Mouse (Mus musculus): ENCODE measurements around the gene Ttll12.

The Ttll12 gene

GRCm38 (mm10) chr15:83550137-83550536, 44.8 kb downstream of the Ttll12 start:
- CTCF ChIA-PET = interaction anchor here in 1 of 4 experiments (0.6 kb wide), 1 partner anchor 157 kb away, joined by 3 read pairs; no protein-coding TSS in a partner anchor
- POLR2A ChIA-PET = interaction anchor here in 1 of 4 experiments (0.5 to 1.3 kb wide), 2 partner anchors 15 to 24 kb away, joined by 3 to 4 read pairs; no protein-coding TSS in a partner anchor

- ChIA-PET CTCF (interaction anchor here in 3 of 4 experiments (0.7 to 1.1 kb wide), 3 partner anchors 8 to 215 kb away, joined by 3 read pairs; no protein-coding TSS in a partner anchor), POLR2A (interaction anchor here in 2 of 4 experiments (0.6 to 2.7 kb wide), 8 partner anchors 9 to 44 kb away, joined by 3 to 12 read pairs (median 4); no protein-coding TSS in a partner anchor)
Measured at GRCm38 (mm10) chr15:83547144-83547543, 47.8 kb downstream of the Ttll12 start.

GRCm38 (mm10) chr15:83546029-83546428, 48.9 kb downstream of the Ttll12 start:
- POLR2A ChIA-PET = interaction anchor here in 3 of 4 experiments (0.5 to 4.3 kb wide), 18 partner anchors 9 to 986 kb away, joined by 3 to 21 read pairs (median 3); no protein-coding TSS in a partner anchor
- CTCF ChIA-PET = interaction anchor here in 2 of 4 experiments (0.7 to 1.1 kb wide), 3 partner anchors 33 to 214 kb away, joined by 3 read pairs; no protein-coding TSS in a partner anchor

- POLR2A ChIA-PET = interaction anchor here in 3 of 4 experiments (0.6 to 3.9 kb wide), 6 partner anchors 9 to 533 kb away, joined by 3 to 22 read pairs (median 4); no protein-coding TSS in a partner anchor
Measured at GRCm38 (mm10) chr15:83541647-83542287, 53.2 kb downstream of the Ttll12 start.

GRCm38 (mm10) chr15:83539905-83540304, 55.1 kb downstream of the Ttll12 start:
- ChIA-PET CTCF (interaction anchor here in 1 of 4 experiments (0.7 kb wide), 1 partner anchor 42 kb away, joined by 3 read pairs; no protein-coding TSS in a partner anchor), POLR2A (interaction anchor here in 3 of 4 experiments (0.6 to 3.9 kb wide), 3 partner anchors 15 to 92 kb away, joined by 3 to 22 read pairs (median 18); no protein-coding TSS in a partner anchor)

More at GRCm38 (mm10) chr15:83541647-83542287, 53.2 kb downstream of the Ttll12 start:
- CTCF ChIA-PET = interaction anchor here in 2 of 4 experiments (0.6 kb wide), 2 partner anchors 315 to 556 kb away, joined by 3 read pairs; no protein-coding TSS in a partner anchor

GRCm38 (mm10) chr15:83538855-83539254, 56.1 kb downstream of the Ttll12 start:
- ChIA-PET CTCF (interaction anchor here in 1 of 4 experiments (1.0 kb wide), 1 partner anchor 9 kb away, joined by 3 read pairs; no protein-coding TSS in a partner anchor), POLR2A (interaction anchor here in 2 of 4 experiments (3.2 to 3.9 kb wide), 2 partner anchors 17 kb away, joined by 18 to 22 read pairs; no protein-coding TSS in a partner anchor)

GRCm38 (mm10) chr15:83535890-83536231, 59.1 kb downstream of the Ttll12 start:
- POLR2A ChIA-PET = interaction anchor here in 3 of 4 experiments (0.5 to 3.5 kb wide), 23 partner anchors 8 to 427 kb away, joined by 3 to 21 read pairs (median 4); partner anchors contain the start of genes Bik (in 2 of the 3), Poldip3 (in 2 of the 3), Scube1 (in 1 of the 3) and Ttll12 (in 1 of the 3)
- CTCF ChIA-PET = interaction anchor here in 3 of 4 experiments (0.6 to 1.6 kb wide), 10 partner anchors 12 to 357 kb away, joined by 3 to 5 read pairs (median 3); no protein-coding TSS in a partner anchor

GRCm38 (mm10) chr15:83534960-83535889, 59.7 kb downstream of the Ttll12 start:
- ChIA-PET CTCF (interaction anchor here (0.6 to 1.6 kb wide), 11 partner anchors 11 to 540 kb away, joined by 3 to 5 read pairs (median 3); no protein-coding TSS in a partner anchor), POLR2A (interaction anchor here in 3 of 4 experiments (0.5 to 3.5 kb wide), 30 partner anchors 8 to 426 kb away, joined by 3 to 21 read pairs (median 4); partner anchors contain the start of genes Poldip3 (in 3 of the 3), Bik (in 2 of the 3), Scube1 (in 1 of the 3) and Ttll12 (in 1 of the 3))

GRCm38 (mm10) chr15:83532606-83533005, 62.4 kb downstream of the Ttll12 start:
- POLR2A ChIA-PET = interaction anchor here in 2 of 4 experiments (1.2 to 3.5 kb wide), 4 partner anchors 12 to 383 kb away, joined by 3 to 21 read pairs (median 6); partner anchors contain the start of gene Poldip3 (in 1 of the 2)

GRCm38 (mm10) chr15:83531961-83532469, 62.9 kb downstream of the Ttll12 start:
- CTCF ChIA-PET = interaction anchor here in 2 of 4 experiments (0.6 to 1.2 kb wide), 3 partner anchors 75 to 1468 kb away, joined by 3 read pairs; no protein-coding TSS in a partner anchor
- POLR2A ChIA-PET = no interaction called here

More at GRCm38 (mm10) chr15:83532606-83533005, 62.4 kb downstream of the Ttll12 start:
- CTCF ChIA-PET = interaction anchor here in 1 of 4 experiments (1.5 kb wide), 1 partner anchor 32 kb away, joined by 3 read pairs; no protein-coding TSS in a partner anchor

GRCm38 (mm10) chr15:83530688-83531087, 64.3 kb downstream of the Ttll12 start:
- ChIA-PET POLR2A (interaction anchor here in 2 of 4 experiments (0.6 to 4.0 kb wide), 4 partner anchors 15 to 279 kb away, joined by 3 to 10 read pairs (median 3); partner anchors contain the start of gene A4galt (in 1 of the 2)), CTCF (interaction anchor here in 3 of 4 experiments (0.6 to 1.2 kb wide), 7 partner anchors 11 to 1640 kb away, joined by 3 to 13 read pairs (median 3); no protein-coding TSS in a partner anchor)

GRCm38 (mm10) chr15:83530233-83530632, 64.7 kb downstream of the Ttll12 start:
- ChIA-PET POLR2A (interaction anchor here in 3 of 4 experiments (0.6 to 4.0 kb wide), 7 partner anchors 16 to 380 kb away, joined by 3 to 10 read pairs (median 3); partner anchors contain the start of gene A4galt (in 1 of the 3)), CTCF (interaction anchor here in 3 of 4 experiments (0.5 to 1.2 kb wide), 7 partner anchors 21 to 1331 kb away, joined by 3 to 13 read pairs (median 3); no protein-coding TSS in a partner anchor)

GRCm38 (mm10) chr15:83529765-83530164, 65.2 kb downstream of the Ttll12 start:
- ChIA-PET POLR2A (interaction anchor here in 3 of 4 experiments (0.5 to 4.0 kb wide), 12 partner anchors 16 to 380 kb away, joined by 3 to 10 read pairs (median 3); partner anchors contain the start of gene A4galt (in 1 of the 3)), CTCF (interaction anchor here in 3 of 4 experiments (0.5 to 1.2 kb wide), 7 partner anchors 20 to 1330 kb away, joined by 3 to 13 read pairs (median 3); no protein-coding TSS in a partner anchor)

- CTCF ChIA-PET = interaction anchor here in 1 of 4 experiments (0.6 kb wide), 1 partner anchor 13 kb away, joined by 7 read pairs; no protein-coding TSS in a partner anchor
- POLR2A ChIA-PET = interaction anchor here in 2 of 4 experiments (0.6 to 4.0 kb wide), 8 partner anchors 17 to 1328 kb away, joined by 3 to 10 read pairs (median 4); partner anchors contain the start of gene Poldip3 (in 1 of the 2)
Measured at GRCm38 (mm10) chr15:83528892-83529291, 66.1 kb downstream of the Ttll12 start.

GRCm38 (mm10) chr15:83527747-83528146, 67.2 kb downstream of the Ttll12 start:
- POLR2A ChIA-PET = interaction anchor here in 3 of 4 experiments (0.6 to 4.0 kb wide), 11 partner anchors 10 to 378 kb away, joined by 3 to 10 read pairs (median 4); partner anchors contain the start of gene Poldip3 (in 2 of the 3)
- CTCF ChIA-PET = interaction anchor here in 3 of 4 experiments (0.6 to 1.6 kb wide), 3 partner anchors 15 to 1078 kb away, joined by 3 to 5 read pairs (median 5); no protein-coding TSS in a partner anchor

GRCm38 (mm10) chr15:83527092-83527437, 67.9 kb downstream of the Ttll12 start:
- ChIA-PET POLR2A (interaction anchor here in 2 of 4 experiments (0.6 to 4.0 kb wide), 11 partner anchors 8 to 378 kb away, joined by 3 to 10 read pairs (median 5); partner anchors contain the start of gene Poldip3 (in 1 of the 2)), CTCF (interaction anchor here in 3 of 4 experiments (0.6 to 1.6 kb wide), 5 partner anchors 27 to 1078 kb away, joined by 3 to 5 read pairs (median 3); no protein-coding TSS in a partner anchor)
